Mouse (Mus musculus) liver, embryonic 14.5 days (tissue): ENCODE data around the gene Fdx1l.

ENCODE experiments used
- CTCF ChIP-seq: IDR thresholded peaks from 2 replicates; pipeline ENCODE4 v1.5.1; 2016; ENCODE audit warnings: antibody characterized with exemption, low read depth, control low read depth
- EP300 ChIP-seq: IDR thresholded peaks from 2 replicates; pipeline ENCODE4 v1.6.1; 2016; ENCODE audit warnings: antibody characterized with exemption, low read depth

- TF ChIP-seq CTCF (no peak), EP300 (peak; percentile 34; the same call in 1 of the 2 replicates)
These were observed 33.6 kb downstream of the Fdx1l start for GRCm38 (mm10) chr9:21039779-21040178.
